Mouse (Mus musculus): ENCODE measurements at regions not wholly inside any gene's neighbourhood (a gene's known extent, or its start where the extent isn't known, plus 50 kb on each side); places are given as distances from the start of the nearest gene placed in this dataset.

GRCm38 (mm10) chr9:14215961-14216360, 58.9 kb upstream of the Sesn3 start:
- WGBS = 84% methylated on average over 5 of the region's 5 CpGs
- no peaks in the 10 kb centered on the region for H3K9me3 ChIP-seq (replicated peaks)
- ATAC-seq (replicated peaks; ENCODE audit: low FRiP score) = no peak

GRCm38 (mm10) chr9:14222936-14223335, 51.9 kb upstream of the Sesn3 start:
- no peak for ATAC-seq (replicated peaks; ENCODE audit: low FRiP score)
- Histone ChIP-seq H3K27ac (no peak overlapping the region), H3K4me2 (no peak overlapping the region), H3K4me3 (replicated peaks) (no peak overlapping the region), H3K27me3 (no peaks in the 10 kb centered on the region), H3K36me3 (no peaks in the 10 kb centered on the region), H3K4me1 (no peaks in the 10 kb centered on the region), H3K9me3 (replicated peaks) (no peaks in the 10 kb centered on the region), H3K9ac (no peak overlapping the region)
- 50% methylated on average over 2 of the region's 2 CpGs for WGBS

More at GRCm38 (mm10) chr9:14215961-14216360, 58.9 kb upstream of the Sesn3 start:
- Histone ChIP-seq H3K4me1 (peaks cover 17% of the 10 kb centered on the region), H3K9ac (no peak overlapping the region), H3K4me3 (replicated peaks) (no peak overlapping the region), H3K4me2 (no peak overlapping the region), H3K27me3 (no peaks in the 10 kb centered on the region), H3K36me3 (no peaks in the 10 kb centered on the region), H3K27ac (no peak overlapping the region)

All from kidney, embryonic 15.5 days (tissue).